Mouse (Mus musculus) testis, postnatal 14 days (tissue): ENCODE measurements at regions not wholly inside any gene's neighbourhood (a gene's known extent, or its start where the extent isn't known, plus 50 kb on each side); places are given as distances from the start of the nearest gene placed in this dataset.

Experiments
- DNase-seq: peaks from one replicate; pipeline ENCODE4 v3.0.0; 2021; ENCODE audit warnings: low spot score

GRCm38 (mm10) chr3:39372426-39372950 is 485.7 kb downstream of the Fat4 start:
- no peak for DNase-seq

- DNase-seq, result no peak
Measured at GRCm38 (mm10) chr3:39375465-39375864, 488.7 kb downstream of the Fat4 start.

- no peak for DNase-seq
Measured at GRCm38 (mm10) chr3:39388491-39388890, 501.8 kb downstream of the Fat4 start.

GRCm38 (mm10) chr3:39390442-39390841 is 503.7 kb downstream of the Fat4 start:
- DNase-seq, result no peak

- DNase-seq, result no peak
Measured at GRCm38 (mm10) chr3:39392053-39392452, 505.3 kb downstream of the Fat4 start.

GRCm38 (mm10) chr3:39396672-39397071 is 509.9 kb downstream of the Fat4 start:
- no peak for DNase-seq

- DNase-seq, result no peak
Measured at GRCm38 (mm10) chr3:39397255-39397654, 510.5 kb downstream of the Fat4 start.

- DNase-seq, result no peak
Measured at GRCm38 (mm10) chr3:39397677-39398076, 510.9 kb downstream of the Fat4 start.

- DNase-seq, result no peak
Measured at GRCm38 (mm10) chr3:39424778-39425642, 538.3 kb downstream of the Fat4 start.

- DNase-seq, result no peak
Measured at GRCm38 (mm10) chr3:39425643-39426016, 538.9 kb downstream of the Fat4 start.

- DNase-seq, result no peak
Measured at GRCm38 (mm10) chr3:39443328-39443727, 556.6 kb downstream of the Fat4 start.

GRCm38 (mm10) chr3:39455650-39456049 is 568.9 kb downstream of the Fat4 start:
- no peak for DNase-seq

- DNase-seq, result no peak
Measured at GRCm38 (mm10) chr3:39460183-39460888, 573.6 kb downstream of the Fat4 start.

GRCm38 (mm10) chr3:39461561-39461960 is 574.8 kb downstream of the Fat4 start:
- no peak for DNase-seq

- no peak for DNase-seq
Measured at GRCm38 (mm10) chr3:39465811-39466210, 579.1 kb downstream of the Fat4 start.

- no peak for DNase-seq
Measured at GRCm38 (mm10) chr3:39489392-39489791, 602.7 kb downstream of the Fat4 start.

GRCm38 (mm10) chr3:39494363-39494762 is 607.6 kb downstream of the Fat4 start:
- DNase-seq, result no peak

GRCm38 (mm10) chr3:39528087-39528486 is 641.3 kb downstream of the Fat4 start:
- no peak for DNase-seq

GRCm38 (mm10) chr3:39537515-39537914 is 650.8 kb downstream of the Fat4 start:
- DNase-seq, result no peak

- DNase-seq, result no peak
Measured at GRCm38 (mm10) chr3:39540530-39541118, 653.9 kb downstream of the Fat4 start.

GRCm38 (mm10) chr3:39559460-39560041 is 672.8 kb downstream of the Fat4 start:
- DNase-seq, result no peak

GRCm38 (mm10) chr3:39560951-39561350 is 674.2 kb downstream of the Fat4 start:
- no peak for DNase-seq
